Mouse (Mus musculus) heart, postnatal 0 days (tissue): ENCODE measurements at regions not wholly inside any gene's neighbourhood (a gene's known extent, or its start where the extent isn't known, plus 50 kb on each side); places are given as distances from the start of the nearest gene placed in this dataset.

ENCODE experiments used
- CTCF ChIP-seq: IDR thresholded peaks from 2 replicates; pipeline ENCODE4 v1.5.1; 2016; ENCODE audit warnings: antibody characterized with exemption, control low read depth, low read depth
- EP300 ChIP-seq: IDR thresholded peaks from 2 replicates; pipeline ENCODE4 v1.6.1; 2016; ENCODE audit warnings: antibody characterized with exemption, low read depth

GRCm38 (mm10) chr10:9497021-9497420 is 178.0 kb downstream of the Samd5 start:
- no peak for TF ChIP-seq CTCF
- no peak for TF ChIP-seq EP300
